8 mouse cellular contexts compared by ENCODE assay signal in genomic region chr13:60019291-60020174, GRCm38 (mm10).
A peak's percentile ranks its signal among the peaks of the same experiment; 100 is the strongest.
DNase-seq lines count a peak whose midpoint lies in the region; ATAC-seq and TF ChIP-seq lines count a peak whose summit lies in the region.

No protein-coding gene starts in this region.

- no peak for TF ChIP-seq CTCF in left cerebral cortex, adult 2 months (IDR thresholded peaks at IDR 0.05)

- H3K4me3 ChIP-seq in midbrain, embryonic 14.5 days (replicated peaks; ENCODE audit: low read depth, low read length), result no peak overlapping the region
- no peak overlapping the region for H3K4me3 ChIP-seq in midbrain, embryonic 11.5 days (ENCODE audit: low read depth, low read length)
- no peak overlapping the region for H3K4me3 ChIP-seq in embryonic facial prominence, embryonic 14.5 days (ENCODE audit: low read depth, low read length)
- no peak overlapping the region for H3K4me3 ChIP-seq in hindbrain, embryonic 13.5 days
- H3K4me3 ChIP-seq in midbrain, embryonic 16.5 days (ENCODE audit: low read depth, low read length), result no peak overlapping the region
- H3K4me3 ChIP-seq in left cerebral cortex, adult 2 months, result no peak overlapping the region

- intact Hi-C loops in left cerebral cortex, adult 2 months (cut with DNase I), result no loop called here

- H3K4me2 ChIP-seq in midbrain, embryonic 14.5 days (ENCODE audit: low read length), result no peak overlapping the region
- H3K4me2 ChIP-seq in midbrain, embryonic 11.5 days, result no peak overlapping the region
- peak overlapping the region; percentile 25 for H3K4me2 ChIP-seq in embryonic facial prominence, embryonic 14.5 days (ENCODE audit: low read depth, low read length)
- no peak overlapping the region for H3K4me2 ChIP-seq in hindbrain, embryonic 13.5 days
- no peak overlapping the region for H3K4me2 ChIP-seq in midbrain, embryonic 16.5 days (ENCODE audit: low read length)

- DNase-seq in midbrain, embryonic 14.5 days, result peak; percentile 40
- no peak for DNase-seq in midbrain, embryonic 11.5 days (ENCODE audit: low spot score, missing footprints)
- peak; percentile 93 for DNase-seq in embryonic facial prominence, embryonic 14.5 days (ENCODE audit: low spot score)
- DNase-seq in left cerebral cortex, adult 2 months (ENCODE audit: extremely low spot score in 1 of 2, low spot score in 2 of 2), result no peak
- DNase-seq in frontal cortex, postnatal 14 days (ENCODE audit: low spot score in 2 of 2), result no peak
- no peak for DNase-seq in cerebellum, adult 18-20 months

- no peak overlapping the region for H3K27ac ChIP-seq in midbrain, embryonic 14.5 days (replicated peaks; ENCODE audit: low read depth, low read length)
- H3K27ac ChIP-seq in midbrain, embryonic 11.5 days (ENCODE audit: low read depth, low read length), result no peak overlapping the region
- H3K27ac ChIP-seq in embryonic facial prominence, embryonic 14.5 days (replicated peaks; ENCODE audit: low read depth, low read length), result peak overlapping the region; percentile 84
- peak overlapping the region; percentile 13; the same call in 1 of the 2 replicates for H3K27ac ChIP-seq in hindbrain, embryonic 13.5 days
- peak overlapping the region; percentile 32; the same call in 1 of the 2 replicates for H3K27ac ChIP-seq in midbrain, embryonic 16.5 days (ENCODE audit: low read length)
- no peak overlapping the region for H3K27ac ChIP-seq in left cerebral cortex, adult 2 months

- H3K9me3 ChIP-seq in midbrain, embryonic 14.5 days (ENCODE audit: control insufficient read depth, low read length), result no peaks in the 10 kb centered on the region
- no peaks in the 10 kb centered on the region for H3K9me3 ChIP-seq in midbrain, embryonic 11.5 days (ENCODE audit: control insufficient read depth, low read length)
- H3K9me3 ChIP-seq in embryonic facial prominence, embryonic 14.5 days (ENCODE audit: control insufficient read depth, low read length), result no peaks in the 10 kb centered on the region
- no peaks in the 10 kb centered on the region for H3K9me3 ChIP-seq in hindbrain, embryonic 13.5 days
- no peaks in the 10 kb centered on the region for H3K9me3 ChIP-seq in midbrain, embryonic 16.5 days (replicated peaks; ENCODE audit: control insufficient read depth, low read length, poor library complexity, severe bottlenecking)

- H3K27me3 ChIP-seq in midbrain, embryonic 14.5 days (ENCODE audit: control insufficient read depth, insufficient read depth, low read length), result no peaks in the 10 kb centered on the region
- H3K27me3 ChIP-seq in midbrain, embryonic 11.5 days (ENCODE audit: control insufficient read depth, insufficient read depth, low read length), result no peaks in the 10 kb centered on the region
- H3K27me3 ChIP-seq in embryonic facial prominence, embryonic 14.5 days (replicated peaks; ENCODE audit: control insufficient read depth, insufficient read depth, low read length), result no peaks in the 10 kb centered on the region
- no peaks in the 10 kb centered on the region for H3K27me3 ChIP-seq in hindbrain, embryonic 13.5 days
- no peaks in the 10 kb centered on the region for H3K27me3 ChIP-seq in midbrain, embryonic 16.5 days (ENCODE audit: control insufficient read depth, insufficient read depth, low read depth, low read length)

- H3K9ac ChIP-seq in midbrain, embryonic 14.5 days (replicated peaks; ENCODE audit: low read length), result no peak overlapping the region
- no peak overlapping the region for H3K9ac ChIP-seq in midbrain, embryonic 11.5 days (ENCODE audit: low read length)
- H3K9ac ChIP-seq in embryonic facial prominence, embryonic 14.5 days (ENCODE audit: low read depth, low read length), result no peak overlapping the region
- no peak overlapping the region for H3K9ac ChIP-seq in hindbrain, embryonic 13.5 days
- no peak overlapping the region for H3K9ac ChIP-seq in midbrain, embryonic 16.5 days (ENCODE audit: low read depth, low read length)

- H3K36me3 ChIP-seq in midbrain, embryonic 14.5 days (ENCODE audit: control insufficient read depth, insufficient read depth, low read length), result no peaks in the 10 kb centered on the region
- no peaks in the 10 kb centered on the region for H3K36me3 ChIP-seq in midbrain, embryonic 11.5 days (ENCODE audit: control insufficient read depth, insufficient read depth, low read length)
- H3K36me3 ChIP-seq in embryonic facial prominence, embryonic 14.5 days (ENCODE audit: control insufficient read depth, insufficient read depth, low read length), result no peaks in the 10 kb centered on the region
- no peaks in the 10 kb centered on the region for H3K36me3 ChIP-seq in hindbrain, embryonic 13.5 days
- no peaks in the 10 kb centered on the region for H3K36me3 ChIP-seq in midbrain, embryonic 16.5 days (ENCODE audit: control insufficient read depth, insufficient read depth, low read length)

- WGBS in midbrain, embryonic 14.5 days, result 19% methylated on average over 13 of the region's 13 CpGs
- 29% methylated on average over 13 of the region's 13 CpGs for WGBS in midbrain, embryonic 11.5 days
- 4% methylated on average over 13 of the region's 13 CpGs for WGBS in embryonic facial prominence, embryonic 14.5 days
- 29% methylated on average over 13 of the region's 13 CpGs for WGBS in hindbrain, embryonic 13.5 days
- 24% methylated on average over 13 of the region's 13 CpGs for WGBS in midbrain, embryonic 16.5 days

- no peak for ATAC-seq in midbrain, embryonic 14.5 days (ENCODE audit: low FRiP score, low TSS enrichment)
- no peak for ATAC-seq in midbrain, embryonic 11.5 days (ENCODE audit: low FRiP score)
- peak; percentile 88 for ATAC-seq in embryonic facial prominence, embryonic 14.5 days (ENCODE audit: low read depth)
- ATAC-seq in hindbrain, embryonic 13.5 days (ENCODE audit: low FRiP score), result no peak
- 0 out of 2 replicates have a peak, but pooled peaks have one; percentile 25 for ATAC-seq in midbrain, embryonic 16.5 days

- peaks cover 6% of the 10 kb centered on the region; the same call in 1 of the 2 replicates for H3K4me1 ChIP-seq in midbrain, embryonic 14.5 days (ENCODE audit: control insufficient read depth, insufficient read depth, low read length)
- H3K4me1 ChIP-seq in midbrain, embryonic 11.5 days (ENCODE audit: control insufficient read depth, insufficient read depth, low read length), result no peaks in the 10 kb centered on the region; the same call in 1 of the 2 replicates
- peaks cover 38% of the 10 kb centered on the region for H3K4me1 ChIP-seq in embryonic facial prominence, embryonic 14.5 days (ENCODE audit: control insufficient read depth, insufficient read depth, low read length)
- H3K4me1 ChIP-seq in hindbrain, embryonic 13.5 days (replicated peaks), result peaks cover 11% of the 10 kb centered on the region
- H3K4me1 ChIP-seq in midbrain, embryonic 16.5 days (ENCODE audit: control insufficient read depth, insufficient read depth, low read length), result peaks cover 8% of the 10 kb centered on the region

Comparison
In these comparisons a context has a peak if more than half of its experiments do, and no peak if none do; other contexts are left out.
1. ATAC-seq: peak in embryonic facial prominence, embryonic 14.5 days (single experiment) and midbrain, embryonic 16.5 days (single experiment); none in midbrain, embryonic 14.5 days (single experiment), midbrain, embryonic 11.5 days (single experiment) and hindbrain, embryonic 13.5 days (single experiment).
2. DNase-seq: peak in midbrain, embryonic 14.5 days (single experiment) and embryonic facial prominence, embryonic 14.5 days (single experiment); none in midbrain, embryonic 11.5 days (single experiment), left cerebral cortex, adult 2 months (0 of 2), frontal cortex, postnatal 14 days (0 of 2) and cerebellum, adult 18-20 months (0 of 2).
3. H3K27ac ChIP-seq: peak in embryonic facial prominence, embryonic 14.5 days (single experiment), hindbrain, embryonic 13.5 days (single experiment) and midbrain, embryonic 16.5 days (single experiment); none in midbrain, embryonic 14.5 days (single experiment), midbrain, embryonic 11.5 days (single experiment) and left cerebral cortex, adult 2 months (single experiment).